Mouse (Mus musculus) urinary bladder, adult 18-20 months (tissue): ENCODE measurements around the gene Col10a1.
"Not testable (repeated sequence)": the region's sequence is repeated elsewhere in the genome, so short reads cannot be mapped to it uniquely, and the experiment has no call there.

Experiments
- DNase-seq, 2 experiments: peaks; one replicate each; pipeline ENCODE4 v3.0.0; 2022; ENCODE audit warnings: low spot score in 2 of 2, mixed read lengths in 2 of 2

The Col10a1 gene

GRCm38 (mm10) chr10:34389681-34390080 is at the start of gene Col10a1:
Gene Col10a1 (plus strand): TSS chr10:34389981.
- no peak for DNase-seq

DNA sequence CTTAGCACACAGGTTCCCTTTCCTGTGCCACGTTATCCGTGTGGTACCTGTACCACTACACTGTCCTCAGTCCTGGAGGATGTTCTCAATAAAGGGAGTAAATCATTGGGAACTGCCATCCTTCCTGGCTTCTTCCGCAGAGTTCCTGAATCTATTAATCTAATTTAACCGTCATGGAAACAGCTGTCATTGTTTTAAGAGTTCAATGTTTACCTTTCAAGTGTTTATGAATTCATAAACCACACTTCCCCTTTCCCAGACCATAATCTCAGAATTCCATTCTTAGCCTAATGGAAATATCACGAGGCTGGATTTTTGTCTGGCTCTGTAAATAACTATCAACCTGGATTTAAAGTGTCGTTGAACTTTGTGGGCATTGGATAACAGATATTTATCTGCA is 48.8 kb upstream of the Col10a1 start:
- no peak for DNase-seq

DNA sequence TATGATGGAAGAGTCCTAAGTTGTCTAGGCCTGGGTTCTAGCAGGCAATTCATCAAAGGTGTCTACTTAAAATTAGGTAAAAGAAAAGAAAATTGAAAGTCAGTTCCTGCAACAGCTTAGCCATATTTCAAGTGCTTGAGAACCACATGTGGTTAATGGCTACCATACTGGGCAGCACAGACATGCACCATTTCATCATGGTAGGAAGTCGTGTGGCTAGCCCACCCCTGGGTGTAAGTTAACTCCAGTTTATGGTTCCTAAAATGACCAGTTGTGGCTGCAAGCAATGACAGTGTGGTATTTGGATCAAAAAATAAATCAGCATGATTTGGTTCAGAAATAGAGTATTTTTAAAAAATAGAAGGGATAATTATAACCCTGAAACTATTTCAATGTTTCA is 47.9 kb upstream of the Col10a1 start:
- no peak for DNase-seq

DNA sequence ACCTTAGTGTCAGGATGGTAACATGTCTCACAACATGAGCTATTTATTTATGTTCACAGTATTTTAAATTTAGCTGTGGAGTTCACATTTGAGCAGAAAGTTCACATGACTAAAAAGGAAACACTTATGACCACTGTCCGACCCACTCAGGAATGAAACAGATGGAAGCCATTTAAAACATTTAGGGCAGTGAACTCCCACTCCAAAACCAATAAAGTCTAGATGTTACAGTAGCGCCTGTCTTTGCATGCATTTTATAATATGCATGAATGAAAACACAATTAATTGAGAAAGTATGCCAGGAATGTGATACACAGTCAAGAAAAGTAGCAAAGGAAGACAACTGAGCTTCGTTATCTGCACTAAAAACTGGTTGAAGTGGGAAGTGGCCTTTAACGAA is 37.6 kb upstream of the Col10a1 start:
- no peak for DNase-seq

DNA sequence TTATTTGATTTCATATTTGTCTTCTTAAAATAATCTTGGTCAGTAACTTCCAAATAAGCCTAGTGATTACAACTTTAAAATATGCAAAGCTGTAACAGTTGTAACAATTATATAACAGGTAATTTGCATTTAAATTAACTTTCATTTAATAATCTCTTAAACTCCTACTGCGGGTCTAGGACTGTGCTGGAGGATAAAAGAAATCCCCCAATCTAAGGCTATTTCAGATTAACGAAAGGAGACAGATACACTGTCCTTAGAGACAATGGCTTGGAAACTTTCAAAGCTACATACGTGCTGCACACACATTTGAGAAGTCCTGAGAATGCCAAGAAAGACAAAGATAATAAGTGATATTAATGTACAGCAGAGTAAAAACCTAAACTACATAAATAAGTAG is 31.5 kb upstream of the Col10a1 start:
- DNase-seq: no peak

DNA sequence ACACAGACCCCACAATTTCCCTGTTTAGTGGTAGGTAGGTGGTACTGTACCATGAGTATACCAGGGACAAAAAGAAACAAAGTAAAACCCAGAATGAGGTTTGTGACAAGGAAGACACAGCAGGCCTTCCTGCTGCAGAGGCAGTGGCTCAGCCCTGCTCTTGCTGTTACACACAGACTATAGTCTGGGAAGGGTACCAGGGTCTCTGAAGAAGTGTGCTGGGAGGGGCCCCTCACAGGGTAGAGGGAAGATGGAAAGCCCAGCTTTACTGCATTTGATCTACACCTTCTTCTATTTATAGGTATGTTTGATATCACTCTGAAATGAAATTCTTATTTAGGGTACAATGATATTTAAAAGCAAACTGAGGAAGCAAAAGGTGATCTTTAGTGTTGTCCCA is 26.0 kb upstream of the Col10a1 start:
- DNase-seq: no peak

- DNase-seq: no peak
These were observed 21.6 kb upstream of the Col10a1 start for GRCm38 (mm10) chr10:34368138-34368537.

- no peak for DNase-seq
These were observed 16.4 kb upstream of the Col10a1 start for GRCm38 (mm10) chr10:34373332-34373731.

- peak in 1 of 2 experiments; percentile 11 for DNase-seq
These were observed 4.1 kb upstream of the Col10a1 start for GRCm38 (mm10) chr10:34385636-34386035.

DNA sequence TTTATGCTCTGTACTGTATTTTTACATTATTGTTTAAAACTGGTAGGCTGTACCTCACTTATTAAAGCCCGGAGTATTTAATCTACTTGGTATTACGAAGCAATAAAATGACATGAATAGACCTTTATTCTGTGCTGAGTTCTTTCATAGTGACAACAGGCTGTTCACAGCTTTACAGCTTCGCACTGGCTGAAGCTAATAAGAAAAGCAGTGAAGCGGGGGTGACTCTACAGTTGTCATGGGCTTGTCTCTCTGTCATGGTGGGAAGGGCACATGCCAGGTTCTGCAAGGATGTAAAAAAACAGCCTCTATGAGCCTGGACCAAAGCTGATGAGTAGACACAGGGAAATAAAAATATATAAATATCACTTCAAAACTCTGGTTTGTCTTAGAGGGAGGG is 7.2 kb downstream of the Col10a1 start:
- no peak for DNase-seq

GRCm38 (mm10) chr10:34399267-34399666 is 9.5 kb downstream of the Col10a1 start:
- DNase-seq: no peak

GRCm38 (mm10) chr10:34418204-34418756 is 28.5 kb downstream of the Col10a1 start, which contains the start of gene Nt5dc1:
Gene Nt5dc1 (minus strand): TSS chr10:34418552.
- DNase-seq: peak; percentile 93 to 96

GRCm38 (mm10) chr10:34418794-34419193 is 29.0 kb downstream of the Col10a1 start:
- not testable (repeated sequence) for DNase-seq

GRCm38 (mm10) chr10:34431783-34432182 is 42.0 kb downstream of the Col10a1 start:
- DNase-seq: no peak

- DNase-seq: not testable (repeated sequence)
These were observed 44.4 kb downstream of the Col10a1 start for GRCm38 (mm10) chr10:34434191-34434590.
